Mouse (Mus musculus) NIH3T3 (cell line): ENCODE data around the gene F2.

ENCODE experiments used
- DNase-seq: peaks from one replicate; pipeline ENCODE4 v3.0.0-alpha.2; 2012; ENCODE audit warnings: low read depth

F2 gene

DNA sequence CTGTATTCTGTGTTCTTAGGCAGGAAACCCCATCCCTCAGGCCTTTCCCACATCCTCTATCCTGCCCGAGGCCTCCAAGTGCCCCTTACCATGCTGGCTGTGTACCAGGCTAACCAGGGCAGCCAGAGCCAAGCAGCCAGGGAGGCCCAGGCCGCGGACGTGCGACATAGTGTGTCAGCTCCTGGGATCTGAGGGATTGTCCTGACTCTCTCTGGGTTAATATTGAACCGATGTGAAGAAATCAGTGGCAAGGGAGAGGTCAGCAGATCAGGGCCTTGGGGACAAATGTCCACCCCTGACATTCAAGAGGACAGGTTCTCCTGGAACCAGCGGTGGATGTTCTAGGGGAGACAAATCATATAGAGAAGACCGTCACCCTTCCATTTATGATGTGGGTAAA lies at the start of gene F2:
Gene F2, minus strand, starts transcription at position 186 of the 400 bp plus-strand sequence.
- no peak for DNase-seq

DNA sequence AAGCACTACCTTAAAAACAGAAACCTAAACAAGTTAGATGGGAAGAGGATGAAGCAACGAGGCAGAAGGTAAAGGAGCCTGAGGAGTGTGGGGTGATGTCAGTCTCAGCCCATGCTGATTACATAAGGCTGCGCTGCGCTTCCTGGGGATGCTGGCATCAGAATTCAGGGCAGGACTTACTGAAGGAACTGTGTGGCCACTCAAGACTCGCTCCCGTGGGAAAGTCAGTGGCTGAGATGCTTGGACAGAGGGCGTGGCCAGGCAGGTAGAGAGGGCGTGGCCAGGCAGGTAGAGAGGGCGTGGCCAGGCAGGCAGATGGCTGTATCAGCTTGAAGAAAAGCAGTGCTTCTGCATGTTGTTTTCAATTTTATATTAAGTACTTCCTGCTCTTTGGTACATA lies 47.7 kb upstream of the F2 start:
- DNase-seq = no peak

DNA sequence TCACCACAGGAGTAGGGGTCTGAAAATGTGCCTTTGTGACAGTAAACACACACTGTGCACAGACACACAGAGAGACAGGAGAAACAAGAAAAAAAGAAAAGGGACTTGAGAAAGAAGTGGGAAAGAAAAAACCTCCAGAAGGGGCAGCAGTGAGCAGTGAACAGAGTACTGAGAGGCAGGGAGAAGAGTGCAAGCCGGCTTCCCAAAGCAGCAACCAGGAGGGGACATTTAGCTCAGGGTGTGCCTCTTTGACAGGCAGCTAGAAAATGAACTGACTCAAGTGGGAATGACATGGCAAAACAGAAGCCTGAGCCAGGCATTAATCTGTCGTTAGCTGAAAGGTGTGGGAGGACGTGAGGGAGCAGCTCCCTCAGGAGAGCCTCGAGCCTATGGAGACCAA lies 46.6 kb upstream of the F2 start:
- DNase-seq = peak; percentile 77

DNA sequence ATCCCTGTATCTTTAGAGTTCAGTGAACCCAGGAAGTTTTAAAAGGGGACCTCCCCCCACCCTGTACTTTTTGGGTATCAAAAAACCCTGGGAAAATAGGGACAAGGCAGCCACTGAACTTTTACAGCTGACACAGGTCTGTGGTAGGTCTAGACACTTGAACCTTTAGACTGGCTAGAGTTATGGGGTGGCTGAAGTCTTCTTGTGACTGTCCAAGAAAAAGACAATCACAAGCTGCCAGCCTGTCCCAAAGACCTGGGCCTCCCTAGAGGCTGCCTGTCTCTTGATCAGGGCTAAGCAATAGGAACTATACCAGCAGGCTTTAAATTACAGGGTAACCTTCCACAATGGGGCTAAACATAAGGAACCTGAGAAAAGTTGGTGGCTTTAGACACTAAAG lies 40.7 kb upstream of the F2 start:
- DNase-seq = no peak

DNA sequence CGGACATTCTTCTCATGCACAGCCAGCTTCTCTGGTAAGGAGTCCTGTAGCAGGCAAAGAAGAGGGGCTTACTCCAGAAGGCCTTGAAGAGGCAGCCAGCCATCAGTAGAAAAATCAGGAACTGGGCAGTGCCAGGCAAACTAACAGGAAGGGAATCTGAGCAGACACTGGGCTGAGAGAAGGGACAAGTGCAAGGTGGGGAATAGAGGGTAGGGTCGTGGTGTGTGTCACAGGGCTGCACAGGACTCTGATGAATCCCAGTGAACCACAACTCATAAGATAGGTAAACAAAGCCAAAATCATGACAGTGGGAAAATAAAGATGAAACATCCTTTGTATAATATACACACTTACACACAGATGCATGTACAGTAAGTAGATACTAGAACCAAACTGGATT lies 40.2 kb upstream of the F2 start:
- DNase-seq = no peak

DNA sequence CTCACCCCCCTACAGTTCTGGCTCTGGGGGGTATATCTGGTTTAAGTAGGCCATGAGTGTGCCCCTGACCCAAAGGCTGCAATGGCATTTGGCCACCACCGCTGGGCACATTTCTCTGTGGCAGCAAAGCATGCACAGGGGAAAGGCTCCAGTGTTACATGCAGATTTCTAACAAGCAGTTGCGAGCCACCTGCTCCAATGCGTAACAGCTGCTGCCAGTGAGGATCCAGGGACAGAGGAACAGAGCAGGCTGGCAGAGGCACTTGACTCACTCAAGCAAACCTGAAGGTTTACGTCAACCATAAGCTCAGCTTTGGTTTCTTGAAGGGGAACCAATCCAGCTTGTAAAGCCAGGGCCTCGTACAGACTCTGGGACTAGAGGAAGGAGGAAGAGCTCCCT lies 38.7 kb upstream of the F2 start:
- DNase-seq = no peak

DNA sequence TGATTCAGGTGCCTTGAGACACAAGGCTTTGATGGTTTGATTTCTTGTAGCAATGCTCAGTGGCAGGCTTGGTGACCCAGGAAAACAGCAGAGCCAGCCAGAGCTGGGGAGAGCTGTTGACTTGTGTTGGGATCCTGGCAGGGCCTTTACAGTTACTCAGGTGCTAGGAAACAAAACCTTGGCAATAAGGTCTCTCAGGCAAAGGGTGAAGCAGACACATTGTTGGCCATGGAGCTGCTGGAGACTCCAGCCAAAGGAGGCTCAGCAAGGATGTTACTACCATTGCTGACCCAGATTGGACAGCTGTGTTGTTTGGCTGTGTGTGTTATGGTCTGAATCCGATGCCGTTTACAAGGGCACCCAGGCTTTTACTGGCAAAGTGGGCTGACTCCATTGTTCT lies 37.4 kb upstream of the F2 start:
- no peak for DNase-seq

DNA sequence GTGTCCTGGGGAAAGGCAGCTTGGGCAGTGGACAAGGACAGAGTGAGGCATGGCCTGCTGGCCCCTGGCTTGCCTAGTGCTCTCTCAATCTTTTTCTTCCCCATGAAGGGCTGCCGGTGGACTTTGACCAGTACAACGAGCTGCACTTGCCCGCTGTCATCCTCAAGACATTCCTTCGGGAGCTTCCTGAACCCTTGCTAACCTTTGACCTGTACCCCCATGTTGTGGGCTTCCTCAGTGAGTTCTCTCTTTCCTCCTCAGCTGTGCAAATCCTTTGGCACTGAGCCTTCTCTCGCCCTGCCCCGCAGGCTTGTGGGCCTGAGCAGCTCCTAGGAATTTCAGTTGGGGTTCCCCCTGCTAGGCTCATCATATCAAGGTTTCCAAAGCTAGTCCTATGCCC lies 33.8 kb upstream of the F2 start:
- DNase-seq = no peak

DNA sequence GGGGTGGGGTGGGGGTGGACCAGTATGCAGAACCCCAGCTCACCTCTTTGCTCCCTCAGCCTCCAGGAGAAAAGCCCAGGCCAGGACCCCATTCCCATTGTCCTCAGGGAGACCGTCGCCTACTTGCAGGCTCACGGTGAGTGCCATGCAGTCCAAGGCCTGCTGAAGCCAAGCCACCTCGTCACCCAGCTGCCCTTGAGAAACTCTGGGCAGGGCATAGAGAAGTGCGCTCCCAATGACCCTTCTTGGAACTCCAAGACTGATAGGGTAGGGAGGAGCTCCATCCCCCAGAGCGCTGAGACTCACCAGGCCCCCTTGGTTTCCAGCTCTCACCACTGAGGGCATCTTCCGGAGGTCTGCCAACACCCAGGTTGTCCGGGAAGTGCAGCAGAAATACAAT lies 33.1 kb upstream of the F2 start:
- no peak for DNase-seq

DNA sequence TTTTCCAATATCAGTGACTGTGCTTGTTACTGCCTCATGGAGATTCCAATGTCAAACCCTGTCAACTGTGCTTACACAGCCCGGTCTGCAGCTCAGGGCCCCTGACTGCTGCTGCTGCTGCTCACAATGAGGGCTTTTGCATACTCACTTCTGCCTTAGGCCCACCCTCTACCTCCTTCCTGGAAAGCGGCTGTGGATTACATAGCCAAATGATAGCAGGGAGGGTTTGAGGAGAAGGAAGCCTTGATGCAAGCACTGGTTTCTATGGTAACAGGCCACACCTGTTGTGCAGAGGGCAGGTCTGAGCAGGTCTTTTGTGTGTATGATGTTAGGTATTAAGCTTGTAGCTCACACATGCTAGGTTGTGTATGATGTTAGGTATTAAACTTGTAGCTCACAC lies 31.5 kb upstream of the F2 start:
- DNase-seq = no peak

DNA sequence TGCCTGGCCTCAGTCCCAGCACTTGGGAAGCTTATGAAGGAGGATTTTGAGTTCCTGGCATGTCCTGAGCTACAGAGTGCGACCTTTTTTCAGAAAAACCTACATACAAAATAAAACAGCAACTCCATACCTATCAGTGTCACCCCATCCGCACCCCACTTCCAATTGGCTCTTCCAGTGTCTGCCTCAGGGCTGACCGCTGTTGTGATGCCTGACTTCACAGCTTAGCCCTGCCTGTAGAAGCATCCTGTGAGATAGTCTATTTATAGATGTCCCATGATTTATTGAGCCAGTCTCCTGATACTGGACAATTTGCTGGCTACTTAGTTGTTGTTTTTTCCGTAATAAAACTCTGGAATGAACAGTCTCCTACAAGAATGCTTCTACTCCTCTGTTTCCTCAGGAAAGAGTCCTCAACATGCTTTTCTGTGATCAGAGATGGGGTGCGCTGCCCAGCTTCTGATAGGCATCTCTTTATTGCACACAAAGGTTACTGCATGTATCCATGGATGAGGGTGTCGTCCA lies 30.2 kb upstream of the F2 start:
- no peak for DNase-seq

DNA sequence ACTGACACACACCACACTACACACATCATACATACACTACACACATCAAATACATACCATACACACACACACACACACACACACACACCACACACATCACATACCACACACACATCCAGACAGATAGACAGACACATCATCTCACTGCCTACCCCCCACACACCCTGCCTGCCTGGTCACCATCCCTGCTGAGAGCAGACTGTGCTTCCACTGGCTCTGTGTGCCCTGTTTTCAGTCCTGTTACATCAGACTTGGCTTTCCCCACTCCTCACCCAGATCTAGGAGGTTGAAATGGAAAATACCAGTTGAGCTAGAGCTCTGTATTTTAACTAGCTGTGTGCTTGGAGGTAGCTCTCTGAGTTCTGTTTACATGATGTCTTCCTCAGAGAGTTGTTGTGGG lies 28.6 kb upstream of the F2 start:
- DNase-seq = no peak

DNA sequence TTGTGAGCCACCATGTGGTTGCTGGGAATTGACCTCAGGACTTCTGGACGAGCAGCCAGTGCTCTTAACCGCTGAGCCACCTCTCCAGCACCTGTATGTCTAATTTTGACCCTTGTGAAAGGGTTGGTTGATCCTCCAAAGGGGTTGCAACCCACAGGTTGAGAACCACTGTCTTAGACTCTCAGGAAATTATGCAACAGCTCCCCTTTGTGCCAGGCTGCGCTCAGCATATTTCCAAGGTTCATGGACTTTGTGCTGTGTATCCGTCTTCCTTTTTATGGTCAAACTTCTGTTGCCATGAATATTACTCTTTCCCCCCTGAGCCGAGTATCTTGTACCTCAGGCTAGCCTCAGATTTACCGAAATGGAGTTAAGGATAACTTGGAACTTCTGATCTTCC lies 24.8 kb upstream of the F2 start:
- DNase-seq = no peak

DNA sequence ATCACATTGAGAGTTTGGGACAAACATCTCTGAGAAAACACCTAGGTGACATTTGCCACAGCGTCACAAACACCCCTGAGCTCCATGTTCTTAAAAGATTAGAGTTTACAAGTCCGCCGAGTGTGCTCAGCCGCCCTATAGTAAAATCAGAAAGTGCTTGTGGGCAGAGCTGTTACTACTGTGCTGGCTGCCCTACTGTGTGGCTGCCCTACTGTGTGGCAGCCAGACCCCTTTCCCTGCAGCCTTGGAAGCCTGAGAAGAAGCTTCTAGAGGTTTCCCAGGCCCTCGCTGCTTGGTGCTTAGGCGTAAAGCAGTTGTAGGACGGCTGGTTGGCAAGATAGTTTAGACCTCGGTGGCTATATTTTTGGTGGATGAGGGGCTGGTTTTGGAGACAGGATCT lies 23.4 kb upstream of the F2 start:
- no peak for DNase-seq

DNA sequence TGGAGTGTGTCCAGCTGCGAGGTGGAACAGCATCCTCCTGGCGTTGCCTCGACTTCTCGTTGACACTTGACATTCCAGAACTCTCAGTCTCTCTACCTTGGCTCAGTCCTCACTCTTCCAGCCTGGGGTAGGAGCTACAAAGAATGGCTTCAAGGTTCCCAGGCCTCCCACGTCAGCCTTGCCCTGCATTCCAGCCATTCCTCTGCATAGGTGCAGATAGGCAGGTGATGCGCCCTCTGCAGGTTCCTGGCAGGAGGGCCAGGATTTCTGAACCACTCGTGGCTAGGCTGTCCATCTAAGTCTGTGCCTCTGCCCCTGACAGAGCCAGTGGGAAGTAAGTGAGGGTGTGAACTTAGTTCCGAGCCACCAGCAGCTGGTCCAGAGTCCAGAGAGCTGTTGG lies 20.6 kb upstream of the F2 start:
- no peak for DNase-seq

DNA sequence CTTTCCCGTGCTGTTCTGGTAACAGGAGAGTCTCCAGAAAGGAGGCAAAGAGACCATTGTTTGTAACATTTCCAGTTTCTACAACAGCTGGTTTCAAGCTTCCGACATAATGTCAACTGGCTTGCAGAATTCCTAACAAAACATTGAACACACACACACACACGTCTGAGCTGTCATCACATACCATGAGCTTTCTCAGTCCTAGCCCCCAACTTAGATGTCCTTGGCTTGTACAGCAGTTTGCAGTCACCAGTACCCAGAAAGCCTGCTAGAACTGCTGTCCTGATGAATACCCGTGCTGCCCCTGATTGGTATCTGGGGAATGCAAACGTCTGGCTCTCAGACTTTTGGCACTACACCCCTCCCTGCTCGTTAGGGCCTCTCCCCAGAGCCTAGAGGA lies 19.6 kb upstream of the F2 start:
- DNase-seq = no peak

DNA sequence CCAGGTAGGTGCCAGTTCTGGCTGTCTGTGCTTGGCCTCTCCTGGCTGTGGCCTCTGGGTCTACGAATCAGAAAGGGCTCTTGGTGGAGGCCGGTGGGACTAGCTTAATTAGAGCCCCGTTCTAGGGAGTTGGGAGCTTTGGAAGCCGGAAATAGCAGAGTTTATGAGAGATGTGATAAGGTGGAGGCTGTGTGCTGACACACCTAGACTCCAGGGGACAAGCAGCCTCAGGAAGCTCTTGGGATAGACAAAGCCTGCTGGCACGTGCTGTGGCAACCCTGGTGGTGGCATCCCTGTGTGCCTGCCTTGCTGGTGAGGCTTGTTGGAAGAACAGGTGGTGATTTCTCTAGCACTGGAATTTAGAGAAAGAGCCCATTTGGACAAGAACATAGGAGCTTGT lies 19.2 kb upstream of the F2 start:
- no peak for DNase-seq

DNA sequence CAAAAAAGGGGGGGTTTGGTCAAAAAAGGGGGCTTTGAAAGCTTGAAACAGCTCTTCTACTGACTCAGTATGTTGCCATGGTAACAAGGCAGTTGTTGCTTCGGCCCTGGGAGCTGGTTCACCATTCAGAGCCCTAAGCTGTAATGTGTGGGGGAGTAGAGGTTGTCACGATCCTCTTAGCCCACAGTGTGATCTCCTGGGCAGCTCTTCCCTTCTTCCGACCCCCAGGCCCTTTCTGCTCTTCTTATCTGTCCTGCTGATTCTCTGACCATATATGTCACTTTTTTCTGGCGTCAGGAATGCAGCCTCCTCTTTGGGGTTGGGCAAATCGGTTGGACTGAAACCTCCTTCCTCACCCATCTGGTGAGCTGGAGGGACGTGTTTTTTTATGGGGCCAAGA lies 16.6 kb upstream of the F2 start:
- no peak for DNase-seq

DNA sequence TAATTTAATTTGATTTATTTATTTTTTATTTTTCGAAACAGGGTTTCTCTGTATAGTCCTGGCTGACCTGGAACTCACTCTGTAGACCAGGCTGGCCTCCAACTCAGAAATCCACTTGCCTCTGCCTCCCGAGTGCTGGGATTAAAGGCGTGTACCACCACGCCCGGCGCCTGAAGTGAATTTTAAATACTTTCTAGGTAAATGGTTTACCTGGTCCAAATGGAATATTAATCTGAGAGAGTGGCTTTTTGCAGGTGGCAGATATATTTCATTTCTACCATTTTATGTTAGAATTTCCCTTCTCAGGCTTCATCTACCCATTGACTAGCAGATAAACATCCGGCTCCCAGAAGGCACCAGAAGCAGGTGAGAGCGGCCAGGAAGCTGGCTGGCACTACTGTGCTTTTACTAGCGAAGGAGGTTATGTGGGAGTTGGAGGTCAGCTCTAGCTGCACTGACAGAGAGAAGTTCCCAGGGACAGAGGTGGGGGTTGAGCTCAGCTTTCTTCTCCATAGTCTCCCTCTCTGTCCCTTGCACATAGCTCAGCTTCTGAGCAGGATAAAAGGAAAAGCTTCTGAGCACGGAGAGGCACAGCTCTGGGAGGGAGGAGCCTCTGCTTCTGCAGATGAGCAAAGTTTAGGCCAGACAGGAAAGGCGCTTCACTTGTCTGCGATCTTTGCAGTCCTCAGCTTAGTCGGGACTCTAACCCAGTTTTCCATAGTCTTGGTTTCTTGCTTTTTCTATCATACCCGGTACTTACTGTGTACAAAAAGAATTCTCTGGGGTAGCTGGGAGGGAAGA lies 15.4 kb upstream of the F2 start:
- DNase-seq = no peak

DNA sequence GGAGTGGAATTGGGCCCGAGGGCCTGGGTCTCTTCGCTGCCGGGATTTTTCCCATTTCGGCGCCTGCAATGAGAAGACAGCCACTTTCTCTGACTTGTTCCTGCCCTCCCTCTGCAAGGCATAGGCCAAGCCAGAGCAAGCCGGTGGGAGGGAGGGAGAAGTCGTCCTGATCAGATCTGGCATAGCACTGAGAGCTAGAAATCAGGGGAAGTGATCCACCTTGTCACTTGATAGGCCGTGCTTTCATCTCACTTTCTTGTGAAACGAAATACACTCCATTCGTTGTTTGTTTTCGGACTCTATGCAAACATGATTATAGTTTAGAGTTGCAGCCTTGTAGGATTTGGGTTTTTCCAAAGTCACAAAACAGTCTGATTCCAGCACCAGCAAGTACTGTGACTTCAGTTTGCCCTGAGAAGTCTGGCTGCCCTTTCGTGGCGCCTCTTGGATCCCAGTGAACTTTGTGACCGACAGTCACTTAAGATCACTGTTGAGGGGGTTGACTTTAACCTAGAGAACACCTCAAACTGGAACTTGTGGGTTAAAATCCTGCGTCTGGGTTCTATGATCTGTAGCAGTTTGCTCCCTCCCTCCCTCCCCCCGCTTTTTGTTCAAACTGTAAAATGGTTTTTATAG lies 14.3 kb upstream of the F2 start:
- DNase-seq = no peak

DNA sequence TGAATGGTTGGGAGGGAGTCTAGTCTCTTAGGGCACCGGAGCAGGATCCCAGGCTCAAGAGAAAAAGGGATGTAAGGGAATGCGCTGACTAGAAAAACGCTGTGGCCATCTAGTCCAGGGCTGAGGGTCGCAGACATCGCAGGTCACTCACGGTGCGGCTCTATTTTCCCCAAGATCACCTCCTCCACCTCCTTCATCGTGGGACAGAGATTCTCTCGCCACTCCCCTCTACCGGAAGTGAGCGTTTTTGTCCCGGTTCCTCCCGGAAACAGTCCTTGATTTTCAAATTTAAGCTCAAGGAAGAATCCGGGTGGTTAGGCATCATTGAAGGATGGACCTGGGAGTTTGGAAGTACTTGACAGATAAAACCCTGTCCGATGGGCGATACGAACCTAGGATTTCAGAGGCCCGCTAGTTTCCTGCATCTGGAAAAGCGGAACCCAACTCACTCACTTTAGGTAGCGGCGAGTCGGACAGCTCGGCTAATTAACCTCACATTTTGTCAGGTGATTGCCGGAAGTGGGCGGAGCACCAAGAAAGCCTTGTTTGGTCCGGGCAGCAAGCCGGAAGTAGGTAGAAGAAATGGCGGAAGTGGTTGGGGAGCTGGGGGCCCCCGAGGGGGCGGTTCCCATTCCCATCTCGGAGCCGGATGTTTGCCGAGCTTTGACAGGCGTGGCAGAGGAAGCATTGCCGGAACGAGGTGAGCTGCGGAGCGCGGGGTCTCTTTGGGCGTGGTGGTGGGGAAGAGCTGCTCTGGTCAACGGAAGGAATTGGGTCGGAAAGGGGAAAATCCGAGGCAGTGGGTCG lies 13.5 kb upstream of the F2 start, which contains the start of the genes Zfp408 and Arhgap1:
Gene Zfp408, minus strand, starts transcription at position 239 of the 807 bp plus-strand sequence.
Gene Arhgap1, plus strand, starts transcription at position 308 of the 807 bp plus-strand sequence.
- peak; percentile 99 for DNase-seq

DNA sequence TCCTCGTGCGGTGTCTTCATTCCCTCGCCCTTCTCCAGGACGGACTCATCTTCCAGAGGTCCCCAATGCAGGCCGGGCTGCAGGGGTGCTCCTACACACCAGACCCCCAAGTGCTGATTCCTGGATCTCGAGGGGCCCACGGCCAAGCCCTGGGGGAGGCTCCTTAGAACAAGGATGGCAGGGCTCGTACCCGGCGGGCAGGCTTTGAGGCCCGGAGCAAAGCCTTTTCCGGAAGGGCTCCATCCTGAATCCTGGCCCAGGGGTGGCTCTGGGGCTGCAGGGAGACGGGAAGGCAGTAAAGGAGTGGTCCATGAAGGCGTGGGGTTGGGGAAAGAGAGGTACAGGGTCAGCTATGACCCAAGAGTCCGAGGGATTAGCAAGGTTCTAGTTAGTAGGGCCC lies 12.9 kb upstream of the F2 start:
- DNase-seq = peak; percentile 20

DNA sequence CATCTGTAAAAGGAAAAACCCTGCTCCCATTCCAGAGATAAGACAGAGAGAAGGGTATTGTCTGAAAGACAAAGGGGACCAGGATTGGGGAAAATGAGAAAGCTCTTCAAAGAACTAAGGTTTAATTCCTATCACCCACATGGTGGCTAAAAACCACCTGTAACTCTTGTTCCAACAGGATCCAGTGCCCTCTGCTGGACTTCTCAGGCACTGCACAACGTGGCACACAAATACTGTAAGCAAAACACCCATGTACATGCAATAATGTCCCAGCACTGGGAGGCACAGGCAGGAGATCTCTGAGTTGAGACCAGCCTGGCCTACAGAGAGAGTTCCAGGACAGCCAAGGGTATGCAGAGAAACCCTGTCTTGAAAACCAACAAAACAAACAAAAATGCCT lies 10.5 kb upstream of the F2 start:
- peak; percentile 80 for DNase-seq
